Mouse (Mus musculus): Measurements from ENCODE around the gene Cep68.
"Not testable (repeated sequence)": the region's sequence is repeated elsewhere in the genome, so short reads cannot be mapped to it uniquely, and the experiment has no call there.

Gene Cep68

DNA sequence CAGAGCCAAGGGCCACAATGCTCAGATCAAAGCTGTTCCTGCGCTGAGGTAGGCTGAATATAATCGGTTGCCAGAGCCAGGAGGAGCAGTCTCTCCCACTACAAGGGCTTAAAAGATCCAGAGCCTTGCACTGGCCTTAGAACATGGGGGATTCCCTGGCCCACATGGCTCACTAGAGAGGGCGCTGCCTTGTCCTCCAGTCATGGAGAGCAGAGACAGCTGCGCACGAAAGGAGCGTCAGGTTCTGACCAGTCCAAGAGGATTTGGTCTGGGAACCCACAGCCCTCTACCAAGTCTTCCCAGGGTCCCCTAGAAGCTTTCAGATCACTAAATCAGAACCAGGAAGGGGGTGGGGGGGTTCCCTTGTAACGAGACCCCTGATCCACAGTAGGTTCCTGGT lies 7.9 kb downstream of the Cep68 start:
- DNase-seq, result no peak

DNA sequence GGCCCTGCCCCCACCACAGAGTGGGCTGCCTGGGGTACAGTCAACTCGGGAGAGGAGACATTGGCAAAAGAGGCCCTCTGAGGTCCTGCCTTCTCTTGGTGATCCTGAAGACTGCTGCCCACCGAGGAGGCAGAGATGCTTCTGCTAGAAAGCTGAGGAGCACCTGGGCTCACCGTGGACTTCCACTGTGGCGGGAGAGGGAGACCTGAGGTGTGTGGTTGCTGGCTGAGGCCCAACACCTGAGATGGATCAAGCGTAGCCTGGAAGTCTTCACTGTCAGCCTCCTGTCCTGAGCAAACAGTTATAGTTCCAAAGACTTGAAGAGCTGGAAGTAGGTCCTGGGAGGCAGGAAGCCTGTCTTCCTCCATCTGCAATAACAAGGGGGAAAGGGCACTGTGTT lies 8.9 kb downstream of the Cep68 start:
- no peak for DNase-seq

DNA sequence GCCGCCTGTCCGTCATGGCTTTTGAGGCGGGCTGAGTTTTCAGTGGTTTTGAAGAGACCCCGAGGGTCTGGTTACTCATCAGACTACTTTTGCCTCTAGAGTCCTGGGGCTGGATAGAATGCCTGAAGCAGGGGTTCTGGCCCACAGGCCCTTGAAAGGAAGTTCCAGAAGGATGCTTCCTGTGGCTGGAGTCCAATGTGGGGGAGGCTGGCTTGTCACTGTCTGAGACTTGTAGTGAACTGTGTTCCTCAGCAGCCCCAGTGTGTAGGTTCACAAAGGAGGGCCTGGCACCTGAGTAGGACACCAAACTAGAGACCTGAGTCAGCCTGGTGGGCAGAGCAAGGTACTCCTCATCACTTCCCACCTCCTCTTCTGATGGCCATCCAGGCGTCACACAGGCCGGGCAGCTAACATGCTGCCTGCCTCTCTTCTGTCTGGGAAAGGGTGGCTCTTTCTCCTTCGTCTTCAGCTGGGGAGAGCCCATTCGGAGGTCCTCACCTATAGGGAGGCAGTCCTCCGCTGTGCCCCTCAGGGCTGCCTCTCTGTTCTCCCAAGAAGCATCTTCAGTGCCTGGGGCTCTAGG lies 9.9 kb downstream of the Cep68 start:
- no peak for DNase-seq

DNA sequence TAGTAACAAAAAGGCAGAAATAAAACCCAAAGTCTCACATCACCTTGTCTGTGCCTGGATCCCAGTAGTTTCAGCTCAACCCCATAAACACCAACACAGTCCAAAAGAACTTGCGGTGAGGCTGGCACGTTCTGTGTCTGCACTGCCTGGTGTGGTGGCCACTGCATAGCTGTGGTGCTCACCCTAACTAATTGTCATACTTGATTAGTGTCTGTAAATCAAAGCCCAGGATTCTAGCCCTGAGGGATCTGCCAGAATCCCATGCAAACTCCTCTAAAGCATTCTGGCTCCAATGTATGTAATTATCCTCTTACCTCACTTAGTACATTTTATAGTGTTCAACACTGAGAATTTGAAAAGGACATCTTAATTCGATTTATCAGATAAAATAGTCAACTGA lies 11.3 kb downstream of the Cep68 start:
- DNase-seq, result no peak

DNA sequence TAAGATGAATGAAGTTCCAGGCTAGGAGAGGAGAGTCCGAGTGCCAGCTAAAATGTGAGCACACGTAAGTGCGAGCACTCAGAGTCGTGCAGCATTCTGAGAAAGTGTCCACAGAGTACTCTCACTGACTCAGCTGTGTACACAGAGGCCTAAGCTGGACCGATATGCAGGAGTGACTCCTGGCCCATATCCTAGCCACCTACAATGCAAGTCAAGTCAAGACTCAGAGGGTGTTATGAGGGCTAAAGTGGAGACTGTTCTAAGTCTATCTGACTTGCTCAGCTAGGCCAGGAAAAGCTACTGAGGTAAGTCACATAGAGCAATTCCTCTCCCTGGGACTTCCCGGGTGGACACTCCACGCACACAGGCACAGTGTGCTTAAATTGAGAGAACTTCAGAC lies 12.2 kb downstream of the Cep68 start:
- DNase-seq, result no peak

DNA sequence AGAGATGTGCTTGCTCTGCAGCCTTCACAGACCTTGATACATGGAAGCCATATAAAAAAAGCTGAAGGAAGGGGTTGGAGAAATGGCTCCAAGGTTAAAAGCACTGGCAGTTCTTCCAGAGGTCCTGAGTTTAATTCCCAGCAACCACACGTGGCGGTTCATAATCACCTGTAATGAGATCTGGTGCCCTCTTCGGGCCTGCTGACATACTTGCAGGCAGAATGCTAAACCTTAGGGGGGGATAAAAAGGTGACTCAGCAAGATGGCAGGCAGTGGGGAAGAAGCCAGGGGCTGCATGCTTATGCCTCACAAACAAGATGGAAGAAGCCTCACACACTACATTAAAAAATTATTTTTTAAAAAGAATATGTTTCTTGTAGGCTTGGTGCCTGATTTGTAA lies 15.0 kb downstream of the Cep68 start:
- no peak for DNase-seq

DNA sequence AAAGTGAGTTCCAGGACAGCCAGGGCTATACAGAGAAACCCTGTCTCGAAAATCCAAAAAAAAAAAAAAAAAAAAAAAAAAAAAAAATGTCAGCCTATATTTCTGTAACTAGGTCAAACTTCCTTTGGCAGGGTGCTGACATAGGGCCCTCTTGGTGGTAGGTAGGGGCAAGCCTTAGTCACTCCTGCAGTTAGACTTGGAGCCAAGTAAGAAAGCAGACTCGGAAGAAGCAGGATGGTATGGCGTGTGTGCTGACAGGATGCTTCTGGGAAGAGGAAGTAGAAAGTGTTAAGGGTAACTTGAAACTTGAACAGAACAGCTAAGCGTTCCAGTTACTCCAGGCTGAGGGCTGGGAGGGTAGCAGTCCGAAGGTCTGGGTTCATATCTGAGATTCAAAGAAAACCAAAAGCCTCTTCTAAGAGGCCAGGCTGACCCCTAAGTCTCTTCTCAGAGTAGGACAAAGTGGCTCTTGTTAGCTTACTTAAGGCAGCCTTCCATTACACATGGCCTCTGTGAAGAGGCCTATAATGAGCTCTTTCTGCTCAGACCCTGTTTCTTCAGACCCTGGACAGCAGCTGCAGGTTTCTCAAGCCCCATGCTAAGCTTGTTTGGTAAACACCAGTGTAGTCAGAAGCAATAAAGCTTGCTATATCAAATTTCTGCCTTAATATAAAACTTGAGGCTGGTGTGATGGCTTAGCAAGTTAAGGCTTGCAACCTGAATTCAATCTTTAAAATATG lies 17.0 kb downstream of the Cep68 start:
- no peak for DNase-seq

DNA sequence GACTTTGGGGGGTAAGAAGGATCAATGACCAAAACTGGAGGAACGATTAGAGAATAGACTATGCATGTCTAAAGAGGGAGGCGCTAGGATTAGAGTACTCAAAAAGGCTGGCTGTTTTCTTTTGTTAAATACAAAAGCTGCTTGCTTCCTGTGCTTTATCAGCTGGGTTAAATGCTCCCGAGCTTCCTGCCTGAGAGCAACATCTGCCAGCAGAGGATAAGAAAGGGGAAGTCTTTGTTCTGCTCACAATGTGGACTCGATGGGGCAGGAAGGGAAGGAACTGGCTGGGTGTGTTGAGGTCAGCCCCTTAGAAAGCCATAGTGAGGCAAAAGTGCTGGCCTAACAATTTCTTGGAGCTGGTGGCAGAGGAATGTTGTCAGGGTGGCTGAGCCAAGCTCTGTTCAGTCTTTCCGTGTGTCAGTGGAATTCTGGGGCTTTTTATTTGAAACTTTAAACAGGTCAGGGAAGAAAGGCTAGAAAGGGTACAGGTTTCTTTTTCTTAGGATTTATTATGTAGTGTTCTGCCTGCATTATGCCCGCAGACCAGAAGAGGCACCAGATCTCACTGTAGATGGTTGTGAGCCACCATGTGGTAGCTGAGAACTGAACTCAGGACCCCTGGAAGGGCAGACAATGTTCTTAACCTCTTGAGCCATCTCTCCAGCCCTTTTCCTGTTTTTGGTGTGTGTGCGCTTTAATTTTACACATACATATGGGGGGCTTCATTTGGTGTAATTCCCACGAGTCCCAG lies 17.9 kb downstream of the Cep68 start:
- DNase-seq, result peak; percentile 55

DNA sequence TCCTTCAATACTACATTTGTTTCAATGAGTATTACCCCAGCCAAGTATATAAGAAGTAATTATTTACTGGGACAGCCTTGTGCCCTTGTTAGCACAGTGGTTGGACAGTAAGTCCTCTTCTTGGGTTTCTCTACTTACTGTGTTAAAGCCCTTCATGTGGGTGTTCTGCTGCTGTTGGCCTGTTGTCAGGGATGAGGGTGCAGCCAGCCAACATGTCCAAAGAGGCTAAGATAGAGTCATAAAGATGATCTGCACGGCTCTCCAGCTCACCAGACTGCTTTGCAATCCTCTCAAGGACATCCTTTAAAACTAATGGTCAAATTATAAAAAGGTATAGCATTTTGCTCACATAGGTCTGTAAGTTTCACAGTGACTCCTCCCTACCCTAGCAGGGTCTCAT lies 18.9 kb downstream of the Cep68 start:
- no peak for DNase-seq

DNA sequence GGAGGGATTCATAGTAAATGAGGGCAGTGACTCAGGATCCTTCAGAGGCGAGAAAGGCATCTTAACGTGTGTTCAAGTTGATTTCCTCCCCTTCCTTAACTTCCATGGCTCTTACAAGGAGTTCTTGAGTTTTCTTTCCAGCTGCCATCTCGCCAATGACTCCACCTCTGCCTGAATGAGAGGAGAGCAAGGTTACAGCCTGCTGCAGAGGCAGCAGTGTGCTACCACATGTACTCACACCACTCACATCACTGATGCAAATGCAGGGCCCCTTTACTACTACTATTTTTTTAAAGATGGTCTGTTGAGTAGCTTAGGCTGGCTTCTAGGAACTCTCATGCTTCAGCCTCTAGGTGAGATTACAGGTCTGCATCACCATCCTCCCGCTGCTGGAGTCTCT lies 19.9 kb downstream of the Cep68 start:
- DNase-seq, result no peak

DNA sequence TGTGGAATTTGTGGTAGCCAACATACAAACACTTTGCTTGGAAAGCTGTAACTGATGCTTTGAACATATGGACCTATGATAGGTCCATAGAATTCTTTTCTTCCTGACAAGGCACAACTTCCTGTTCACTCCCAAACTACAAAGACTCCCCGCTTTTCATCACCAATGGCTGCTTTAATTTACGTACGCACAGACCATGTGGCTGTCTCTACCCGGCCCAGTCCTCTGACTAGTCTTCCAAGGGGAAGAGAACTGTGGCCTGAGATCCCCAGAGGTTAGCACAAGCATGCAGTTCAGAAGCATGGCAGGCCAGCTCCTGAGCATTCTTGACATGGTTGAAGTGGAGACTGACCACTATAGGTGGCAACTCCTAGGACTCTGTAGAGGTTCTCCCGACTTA lies 20.6 kb downstream of the Cep68 start:
- DNase-seq, result no peak

DNA sequence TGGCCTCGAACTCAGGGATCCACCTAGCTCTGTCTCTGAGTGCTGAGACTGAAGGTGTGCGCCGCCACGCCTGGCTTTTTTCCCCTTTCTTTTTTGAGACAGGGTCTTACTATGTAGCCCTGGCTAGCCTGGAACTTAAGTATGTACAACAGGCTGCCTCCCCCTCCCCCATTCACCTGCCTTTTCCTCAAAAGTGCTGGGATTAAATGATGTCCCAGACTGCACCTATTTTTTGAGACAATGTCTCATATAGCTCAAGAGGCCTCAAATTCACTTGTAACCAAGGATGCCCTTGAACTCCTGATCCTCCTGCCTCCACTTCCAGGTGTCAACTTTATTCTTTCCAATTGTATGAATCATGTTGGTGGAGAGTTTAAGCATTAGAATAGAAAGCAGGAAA lies 23.3 kb downstream of the Cep68 start:
- DNase-seq, result no peak

DNA sequence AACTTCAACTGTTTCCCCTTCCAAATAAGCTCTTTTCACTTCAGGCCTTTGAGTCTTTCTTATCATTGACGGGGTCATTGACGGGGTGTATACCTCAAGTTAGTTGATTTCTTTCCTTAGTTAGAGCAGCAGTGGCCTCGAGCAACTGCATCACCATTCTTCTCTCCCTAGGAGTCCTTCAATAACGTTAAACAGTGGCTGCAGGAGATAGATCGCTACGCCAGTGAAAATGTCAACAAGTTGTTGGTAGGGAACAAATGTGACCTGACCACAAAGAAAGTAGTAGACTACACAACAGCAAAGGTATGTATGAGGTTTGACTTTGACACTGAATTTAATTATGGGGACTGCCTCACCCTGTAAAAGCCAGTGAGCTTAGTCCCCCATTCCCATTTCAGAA lies 25.0 kb downstream of the Cep68 start:
- no peak for DNase-seq

DNA sequence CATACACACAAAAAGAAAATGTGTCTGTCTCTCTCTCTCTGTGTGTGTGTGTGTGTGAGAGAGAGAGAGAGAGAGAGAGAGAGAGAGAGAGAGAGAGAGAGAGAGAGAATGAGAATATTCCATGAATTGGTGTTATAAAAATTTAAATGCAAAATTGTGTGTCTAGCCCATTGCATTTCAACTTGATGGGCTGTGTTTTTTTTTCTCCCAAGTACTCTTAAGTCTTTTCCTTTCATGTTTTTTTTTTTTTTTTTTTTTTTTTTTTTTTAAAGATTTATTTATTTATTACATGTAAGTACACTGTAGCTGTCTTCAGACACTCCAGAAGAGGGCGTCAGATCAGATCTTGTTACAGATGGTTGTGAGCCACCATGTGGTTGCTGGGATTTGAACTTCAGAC lies 27.6 kb downstream of the Cep68 start:
- not testable (repeated sequence) for DNase-seq

DNA sequence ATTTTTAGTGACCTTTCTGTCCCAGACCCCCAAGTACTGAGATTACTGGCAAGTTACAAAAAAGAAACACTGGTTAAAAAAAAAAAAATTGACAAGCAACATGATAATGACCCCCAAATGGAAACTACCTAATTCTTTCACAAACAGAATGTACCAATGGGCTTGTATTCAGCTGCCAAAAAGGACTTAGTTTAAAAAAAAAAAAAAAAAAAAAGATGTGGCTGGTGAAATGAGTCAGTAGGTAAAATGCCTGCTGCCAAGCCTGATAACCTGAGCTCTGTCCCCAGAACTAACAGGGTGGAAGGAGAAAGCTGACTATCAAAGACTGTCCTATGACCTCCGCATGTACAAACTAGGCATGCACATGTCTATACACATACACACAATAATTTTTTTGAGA lies 32.0 kb downstream of the Cep68 start:
- DNase-seq, result no peak

DNA sequence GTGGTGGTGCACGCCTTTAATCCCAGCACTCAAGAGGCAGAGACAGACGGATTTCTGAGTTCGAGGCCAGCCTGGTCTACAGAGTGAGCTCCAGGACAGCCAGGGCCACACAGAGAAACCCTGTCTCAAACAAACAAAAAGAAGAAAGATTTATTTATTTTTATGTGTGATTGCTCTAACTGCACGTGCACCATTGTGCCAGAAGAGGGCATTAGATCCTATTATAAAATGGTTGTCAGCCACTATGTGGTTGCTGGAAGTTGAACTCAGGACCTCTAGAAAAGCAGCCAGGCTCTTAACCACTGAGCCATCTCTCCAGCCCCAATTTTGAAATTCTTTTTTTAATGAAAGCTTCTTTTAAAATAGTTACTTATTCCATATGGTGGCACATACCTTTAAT lies 32.8 kb downstream of the Cep68 start:
- no peak for DNase-seq

DNA sequence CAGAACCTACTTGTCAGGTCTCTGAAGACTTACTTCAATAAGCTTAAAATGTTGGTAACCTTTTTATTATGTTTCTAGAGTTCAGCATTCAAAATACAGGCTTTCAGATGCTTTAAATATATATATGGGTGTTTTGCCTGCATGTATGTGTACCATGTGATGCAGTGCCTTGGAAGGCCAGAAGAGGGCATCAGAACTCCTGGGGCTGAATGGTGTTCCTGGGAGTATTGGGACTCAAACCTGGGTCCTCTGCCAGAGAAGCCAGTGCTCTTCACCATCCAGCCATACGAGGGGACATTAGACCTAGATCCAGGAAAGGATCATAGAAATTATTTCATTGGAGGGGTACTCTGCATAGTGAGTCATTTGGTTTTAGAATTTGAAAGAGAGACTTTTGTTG lies 34.5 kb downstream of the Cep68 start:
- peak; percentile 51 for DNase-seq

DNA sequence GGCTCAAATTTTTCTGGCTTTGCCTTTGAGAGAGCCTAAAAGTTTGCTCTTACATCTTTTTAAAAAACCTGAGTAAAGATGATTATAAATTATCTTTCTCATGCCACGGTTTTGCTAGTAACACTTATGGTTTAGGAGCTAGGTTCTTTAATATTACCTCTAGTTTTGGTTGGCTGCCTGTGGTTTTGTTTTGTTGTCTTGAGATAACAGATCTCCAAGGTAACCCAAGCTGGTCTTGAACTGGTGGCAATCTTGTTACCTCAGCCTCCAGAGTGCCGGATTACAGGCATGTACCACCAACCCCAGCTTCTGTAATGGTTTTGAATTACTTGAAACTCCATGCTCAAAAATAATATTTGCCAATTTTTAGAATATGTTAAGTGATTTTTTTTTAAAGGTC lies 37.4 kb downstream of the Cep68 start:
- no peak for DNase-seq

DNA sequence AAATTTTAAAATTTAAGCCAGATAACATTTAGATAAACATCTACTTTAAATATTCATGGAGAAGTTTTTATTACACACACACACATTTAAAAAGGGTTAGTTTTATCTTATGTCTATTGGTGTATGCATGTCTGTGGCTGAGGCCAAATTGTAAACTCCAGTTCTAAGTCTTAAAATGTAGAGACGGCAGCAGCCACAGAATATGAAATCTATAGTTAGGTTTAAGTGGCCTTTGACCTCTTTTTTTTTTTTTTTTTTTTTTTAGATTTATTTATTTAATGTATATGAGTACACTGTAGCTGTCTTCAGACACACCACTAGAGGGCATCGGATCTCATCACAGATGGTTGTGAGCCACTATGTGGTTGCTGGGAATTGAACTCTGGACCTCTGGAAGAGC lies 41.6 kb downstream of the Cep68 start:
- DNase-seq, result no peak

DNA sequence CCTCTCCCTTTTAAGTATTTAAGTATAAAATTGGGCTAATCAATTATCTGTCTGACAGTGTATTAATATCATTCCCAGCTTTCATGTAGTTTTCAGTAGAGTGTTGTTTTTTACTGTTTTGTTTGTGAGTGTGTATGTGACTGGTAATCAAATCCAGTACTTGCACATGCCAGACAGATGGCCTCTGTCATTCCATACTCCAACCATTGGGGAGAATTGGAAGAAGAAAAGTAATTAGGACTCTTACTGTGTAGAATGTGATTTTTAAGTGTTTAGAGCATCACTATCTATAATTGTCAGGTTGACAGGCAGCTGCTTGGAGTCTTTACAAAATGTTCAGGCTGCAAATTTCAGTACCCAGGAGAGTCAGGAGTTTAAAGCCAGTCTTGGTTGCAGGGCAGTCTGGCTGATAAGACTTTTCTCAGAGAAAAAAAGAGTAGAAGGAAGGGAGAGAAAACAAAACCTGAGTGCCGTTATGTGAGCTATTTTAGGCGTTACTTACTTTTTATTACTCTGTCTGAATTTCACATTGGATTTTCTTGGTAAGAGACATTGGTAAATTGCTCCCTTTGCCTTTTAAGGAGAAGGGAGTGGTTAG lies 42.5 kb downstream of the Cep68 start:
- DNase-seq, result no peak

DNA sequence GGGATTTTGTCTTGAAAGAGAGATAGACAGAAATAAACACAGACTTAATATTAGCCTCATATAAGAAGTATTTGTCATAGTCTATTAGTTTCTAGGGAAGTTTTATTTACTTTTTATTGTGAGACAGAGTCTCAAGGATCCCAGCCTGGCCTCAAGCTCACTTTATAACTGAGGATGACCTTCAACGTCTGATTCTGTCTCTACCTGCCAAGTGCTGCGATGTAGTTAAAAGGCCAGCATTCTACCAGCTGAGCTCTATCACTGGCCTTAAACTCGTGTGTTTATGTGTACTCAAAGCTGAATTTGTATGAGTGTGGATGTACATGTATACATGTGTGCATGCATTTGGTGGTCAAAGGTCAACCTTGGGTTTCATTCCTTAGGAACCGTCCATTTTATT lies 43.7 kb downstream of the Cep68 start:
- no peak for DNase-seq

DNA sequence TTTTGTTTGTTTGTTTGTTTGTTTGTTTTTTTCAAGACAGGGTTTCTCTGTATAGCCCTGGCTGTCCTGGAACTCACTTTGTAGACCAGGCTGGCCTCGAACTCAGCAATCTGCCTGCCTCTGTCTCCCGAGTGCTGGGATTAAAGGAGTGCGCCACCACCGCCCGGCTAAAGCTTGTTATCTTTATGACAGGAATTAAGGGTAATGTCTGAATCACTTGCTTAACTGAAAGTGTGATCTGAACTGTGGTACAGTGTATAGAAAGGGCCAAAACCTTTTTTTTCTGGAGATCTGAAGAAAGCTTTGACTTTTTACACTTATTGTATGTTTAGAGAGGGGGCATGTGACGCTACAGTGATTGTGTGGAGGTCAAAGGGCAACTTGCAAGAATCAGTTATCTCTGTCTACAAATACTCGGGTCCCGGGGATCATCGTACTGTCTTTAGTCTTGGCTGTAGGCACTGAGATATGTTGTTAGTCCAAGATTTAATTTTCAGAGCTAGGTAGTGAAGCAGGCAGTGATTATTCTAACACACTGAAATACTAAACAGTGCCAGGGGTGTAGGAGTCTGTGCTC lies 44.3 kb downstream of the Cep68 start:
- no peak for DNase-seq

DNA sequence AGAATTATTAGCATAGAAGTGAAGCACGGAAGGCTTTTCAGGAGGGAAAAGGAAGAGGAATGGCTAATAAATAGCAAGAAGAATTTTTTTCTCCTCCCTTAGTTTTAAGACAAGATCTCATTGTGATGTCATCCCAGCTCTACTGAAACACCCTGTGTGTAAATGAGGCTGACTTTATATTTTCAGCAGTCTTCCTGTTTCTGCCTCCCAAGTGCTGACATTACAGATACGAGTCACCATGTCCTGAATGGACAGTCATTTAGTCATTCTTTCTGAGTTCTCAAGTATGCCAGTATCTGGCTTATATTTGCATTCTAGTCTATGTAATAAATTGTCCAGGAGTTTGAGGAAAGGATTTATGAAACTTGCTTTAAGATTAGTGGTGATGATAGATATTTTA lies 44.9 kb downstream of the Cep68 start:
- DNase-seq, result no peak

All from liver (tissue).